Mouse (Mus musculus) liver, postnatal 0 days (tissue): ENCODE measurements around the gene Tspan14. TPM values are rescaled to one million over a fixed set of nuclear protein-coding genes. Genes with fewer than 3 reads are reported as not detected.

Source experiments
- ATAC-seq: fragments of 200-750 bp; cut with Nextera tagmentation; 2 replicates; pipeline ENCODE4 v1.8.0; 2017; ENCODE audit warnings: mild to moderate bottlenecking, moderate library complexity
- DNase-seq: peaks from one replicate; pipeline ENCODE4 v3.0.0-alpha.2; 2016
- H3K27ac ChIP-seq: fragments of 300-500 bp; sonication (generic); 2 replicates; pipeline ENCODE4 v1.5.1; 2014; ENCODE audit warnings: antibody characterized with exemption, moderate library complexity, mild to moderate bottlenecking, low read depth
- H3K27me3 ChIP-seq: fragments of 300-500 bp; sonication (generic); 2 replicates; pipeline ENCODE4 v1.6.1; 2014; ENCODE audit warnings: low read length, control low read depth, mixed read lengths; ENCODE audit not compliant: insufficient read depth
- H3K36me3 ChIP-seq: fragments of 300-500 bp; sonication (generic); replicated peaks from 2 replicates; pipeline ENCODE4 v1.6.1; 2014; ENCODE audit warnings: mild to moderate bottlenecking, control low read depth, low read length, moderate library complexity, mixed read lengths; ENCODE audit not compliant: insufficient read depth
- H3K4me1 ChIP-seq: fragments of 300-500 bp; sonication (generic); 2 replicates; pipeline ENCODE4 v1.6.1; 2014; ENCODE audit warnings: antibody characterized with exemption, mild to moderate bottlenecking, control low read depth; ENCODE audit not compliant: insufficient read depth
- H3K4me2 ChIP-seq: fragments of 300-500 bp; sonication (generic); 2 replicates; pipeline ENCODE4 v1.6.1; 2014; ENCODE audit warnings: low read depth, mild to moderate bottlenecking, low read length, moderate library complexity, mixed read lengths
- H3K4me3 ChIP-seq: fragments of 300-500 bp; sonication (generic); 2 replicates; pipeline ENCODE4 v1.5.1; 2014; ENCODE audit warnings: low read depth, low read length
- H3K9ac ChIP-seq: fragments of 300-500 bp; sonication (generic); replicated peaks from 2 replicates; pipeline ENCODE4 v1.6.1; 2014; ENCODE audit warnings: mild to moderate bottlenecking, moderate library complexity
- H3K9me3 ChIP-seq: fragments of 300-500 bp; sonication (generic); 2 replicates; pipeline ENCODE4 v1.6.1; 2016; ENCODE audit warnings: mild to moderate bottlenecking, control low read depth, low read length, mixed read lengths
- CTCF ChIP-seq: sonication (generic); IDR thresholded peaks from 2 replicates; pipeline ENCODE4 v1.5.1; 2016; ENCODE audit warnings: antibody characterized with exemption, low read depth
- EP300 ChIP-seq: IDR thresholded peaks from 2 replicates; pipeline ENCODE4 v1.6.1; 2016; ENCODE audit warnings: antibody characterized with exemption, low read depth, mild to moderate bottlenecking
- WGBS: fragments of 180-500 bp; shearing (Covaris S2); extraction: QIAGEN DNeasy Blood & Tissue Kit; methylation state at CpG from one replicate; pipeline ENCODE4 v1.1.7; 2014; ENCODE audit not compliant: insufficient replicate concordance; 5-methylcytosine and 5-hydroxymethylcytosine counted together
- polyA plus RNA-seq: library from polyadenylated mRNA; unstranded; fragments of >200 nt; fragmentation: Nextera tagmentation; extraction: Ambion mirVana; gene quantifications from 2 replicates; pipeline ENCODE4 v1.2.1, GENCODE M21; 2015

Tspan14 gene
- polyA plus RNA-seq, 1 experiment from 2014 or later: 24.9 TPM

- DNase-seq: peak; percentile 67
- Histone ChIP-seq H3K4me3 (peak overlapping the region; percentile 33), H3K9me3 (no peaks in the 10 kb centered on the region), H3K4me1 (peaks cover 73% of the 10 kb centered on the region), H3K4me2 (peak overlapping the region; percentile 93), H3K27ac (peak overlapping the region; percentile 64), H3K36me3 (no peaks in the 10 kb centered on the region), H3K27me3 (no peaks in the 10 kb centered on the region), H3K9ac (peak overlapping the region; percentile 12)
- WGBS: 43% methylated on average over 11 of the region's 11 CpGs
- TF ChIP-seq EP300 (0 out of 2 replicates have a peak, but pooled peaks have one; percentile 30), CTCF (no peak)
- ATAC-seq: peak; percentile 12
Observed at GRCm38 (mm10) chr14:40962365-40963290, 4.0 kb downstream of the Tspan14 start.

DNA sequence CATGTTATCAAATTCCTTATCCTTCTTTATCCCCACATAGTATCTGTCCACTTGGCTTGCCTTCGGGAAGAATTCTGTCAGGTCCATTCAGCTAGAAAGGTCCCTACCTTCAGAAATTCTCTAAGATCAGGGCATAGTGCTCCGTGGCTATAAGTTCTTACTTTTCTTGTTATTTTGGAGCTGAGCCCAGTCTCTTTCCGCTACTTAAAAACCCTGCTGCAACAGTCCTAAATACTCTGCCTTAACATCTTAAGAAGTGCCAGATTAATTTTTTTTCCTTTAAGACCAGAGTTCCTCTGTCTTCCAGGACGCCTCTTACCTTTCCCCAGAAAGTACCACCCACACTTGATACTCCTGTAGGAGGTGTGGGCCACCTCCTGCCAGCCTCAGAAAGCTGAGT is 6.4 kb downstream of the Tspan14 start:
- H3K4me2 ChIP-seq: peak overlapping the region; percentile 56
- DNase-seq (no peak), ATAC-seq (no peak)
- H3K36me3 ChIP-seq: no peaks in the 10 kb centered on the region; the same call in 1 of the 2 replicates
- no peaks in the 10 kb centered on the region for H3K27me3 ChIP-seq
- H3K9ac ChIP-seq: peak overlapping the region; percentile 10
- peaks cover 89% of the 10 kb centered on the region for H3K4me1 ChIP-seq
- no peak overlapping the region for H3K4me3 ChIP-seq
- TF ChIP-seq EP300: no peak
- TF ChIP-seq CTCF: no peak
- peak overlapping the region; percentile 93 for H3K27ac ChIP-seq
- 47% methylated on average over 4 of the region's 4 CpGs for WGBS
- no peaks in the 10 kb centered on the region for H3K9me3 ChIP-seq

DNA sequence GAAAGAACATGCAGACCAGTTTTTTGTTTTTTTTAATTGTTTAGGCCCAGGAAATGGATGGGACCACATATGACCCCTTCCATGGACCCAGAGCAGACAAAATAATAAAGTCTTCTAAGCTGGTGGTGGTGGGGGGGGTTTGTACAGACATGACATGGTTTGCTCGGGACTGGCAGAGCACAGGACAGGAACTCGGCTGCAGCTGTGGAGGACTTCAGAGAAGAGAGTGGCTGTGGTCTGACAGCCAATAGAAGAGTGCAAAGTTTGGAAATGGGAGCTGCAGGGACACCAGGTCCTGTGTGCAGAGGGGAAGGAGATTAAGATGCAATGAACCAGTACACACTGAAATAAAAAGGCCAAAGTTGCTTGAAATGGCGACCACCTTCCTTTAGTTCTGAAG is 7.0 kb downstream of the Tspan14 start:
- peak overlapping the region; percentile 48 for H3K9ac ChIP-seq
- 27% methylated on average over 3 of the region's 3 CpGs for WGBS
- peak; percentile 19 for DNase-seq
- H3K27me3 ChIP-seq: no peaks in the 10 kb centered on the region
- no peaks in the 10 kb centered on the region for H3K9me3 ChIP-seq
- no peaks in the 10 kb centered on the region; the same call in 1 of the 2 replicates for H3K36me3 ChIP-seq
- peak overlapping the region; percentile 93 for H3K27ac ChIP-seq
- H3K4me2 ChIP-seq: peak overlapping the region; percentile 56
- peaks cover 87% of the 10 kb centered on the region for H3K4me1 ChIP-seq
- TF ChIP-seq CTCF (no peak), EP300 (no peak)
- no peak overlapping the region for H3K4me3 ChIP-seq
- 0 out of 2 replicates have a peak, but pooled peaks have one; percentile 10 for ATAC-seq

GRCm38 (mm10) chr14:40958986-40959381 is 7.6 kb downstream of the Tspan14 start:
- peak; percentile 45 for DNase-seq

DNA sequence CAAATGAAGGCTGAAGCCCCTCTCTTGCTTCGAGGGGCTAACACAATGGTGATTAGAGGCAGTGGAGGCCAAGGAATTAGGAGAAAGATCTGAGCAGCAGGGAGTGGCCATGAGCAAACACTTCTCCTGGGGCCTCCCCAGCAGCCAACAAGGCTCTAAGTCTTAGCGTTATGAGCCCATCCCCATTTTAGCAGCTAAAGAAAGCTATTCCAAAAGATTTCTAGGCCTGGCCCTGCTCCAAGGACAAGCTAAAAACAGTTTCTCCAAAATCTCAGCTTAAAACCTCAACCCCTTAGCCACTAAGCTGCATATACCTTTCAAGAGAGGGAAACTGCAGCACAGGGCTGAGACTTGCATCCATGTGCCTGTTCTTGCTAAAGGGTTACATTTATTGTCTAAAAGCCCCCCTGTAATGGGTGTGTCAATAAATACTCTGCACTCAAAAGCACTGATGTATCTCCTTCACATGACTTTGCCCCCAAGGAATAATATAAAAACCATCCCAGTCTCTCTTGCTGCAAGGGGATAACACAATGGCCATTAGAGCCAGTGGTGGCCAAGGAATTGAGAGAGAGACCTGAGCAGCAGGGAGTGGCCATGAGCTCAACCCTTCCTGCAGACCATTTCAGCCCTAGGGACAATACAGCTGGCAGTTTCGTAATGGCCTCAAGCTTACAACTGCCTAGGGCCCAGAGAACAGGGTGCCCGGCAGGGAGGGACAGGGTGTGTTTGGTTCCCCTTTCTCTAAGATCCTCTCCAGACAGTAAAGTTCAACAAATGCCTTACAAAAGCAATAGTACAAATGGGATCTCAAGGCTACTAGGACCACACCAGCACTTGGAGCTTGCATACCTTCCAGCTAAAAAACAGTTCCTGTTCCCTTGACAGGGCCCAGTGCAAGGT is 8.3 kb downstream of the Tspan14 start:
- Histone ChIP-seq H3K9ac (peak overlapping the region; percentile 48; the same call in 1 of the 2 replicates), H3K4me3 (0 out of 2 replicates have a peak overlapping the region, but pooled peaks have one; percentile 5), H3K9me3 (no peaks in the 10 kb centered on the region), H3K4me2 (peak overlapping the region; percentile 56), H3K4me1 (peaks cover 84% of the 10 kb centered on the region), H3K36me3 (no peaks in the 10 kb centered on the region; the same call in 1 of the 2 replicates), H3K27me3 (no peaks in the 10 kb centered on the region), H3K27ac (peak overlapping the region; percentile 93)
- 20% methylated on average over 4 of the region's 4 CpGs for WGBS
- DNase-seq (peak; percentile 52), ATAC-seq (no peak)
- TF ChIP-seq EP300 (no peak), CTCF (no peak)

More at GRCm38 (mm10) chr14:40958986-40959381, 7.6 kb downstream of the Tspan14 start:
- H3K36me3 ChIP-seq: no peaks in the 10 kb centered on the region; the same call in 1 of the 2 replicates
- no peaks in the 10 kb centered on the region for H3K9me3 ChIP-seq
- H3K4me2 ChIP-seq: peak overlapping the region; percentile 56
- 36% methylated on average over 2 of the region's 2 CpGs for WGBS
- peak overlapping the region; percentile 48 for H3K9ac ChIP-seq
- H3K4me3 ChIP-seq: 0 out of 2 replicates have a peak overlapping the region, but pooled peaks have one; percentile 5
- H3K27me3 ChIP-seq: no peaks in the 10 kb centered on the region
- TF ChIP-seq CTCF: no peak
- no peak for TF ChIP-seq EP300
- H3K4me1 ChIP-seq: peaks cover 87% of the 10 kb centered on the region
- peak overlapping the region; percentile 93 for H3K27ac ChIP-seq
- ATAC-seq: peak; percentile 10
